Mouse (Mus musculus): ENCODE results near the gene Sema4d.
A peak's percentile ranks its signal among the peaks of the same experiment; 100 is the strongest.

The Sema4d gene

DNA sequence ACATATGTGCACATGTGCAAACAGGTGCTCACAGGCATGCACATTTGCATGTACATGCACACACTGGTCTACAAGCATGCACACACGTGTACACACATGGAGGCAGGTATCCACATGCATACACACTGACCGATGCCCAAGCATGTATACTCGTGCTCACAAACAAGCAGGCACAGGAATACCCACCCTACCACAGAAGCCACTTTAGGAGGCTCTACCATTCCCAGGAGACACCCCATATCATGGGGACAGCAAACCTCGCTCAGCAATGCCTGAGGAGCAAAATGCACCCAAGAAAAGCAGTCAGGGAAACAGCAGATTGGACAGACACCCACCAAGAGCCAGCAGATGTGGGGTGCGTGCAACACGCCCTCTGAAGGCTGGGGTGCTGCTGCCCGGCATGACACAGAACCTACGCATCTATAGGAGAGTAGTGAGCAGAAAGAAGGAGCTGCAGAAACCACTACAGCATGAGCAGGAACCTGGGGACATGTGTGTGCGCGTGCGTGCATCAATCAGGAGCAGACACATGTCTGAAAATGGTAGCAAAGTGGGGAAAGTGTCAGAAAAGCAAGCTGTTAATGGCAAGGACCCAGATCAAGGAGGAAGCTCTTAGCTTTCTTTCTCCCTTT lies 15.1 kb downstream of the Sema4d start:
- DNase-seq (ENCODE audit: low spot score in 2 of 2), result no peak

DNA sequence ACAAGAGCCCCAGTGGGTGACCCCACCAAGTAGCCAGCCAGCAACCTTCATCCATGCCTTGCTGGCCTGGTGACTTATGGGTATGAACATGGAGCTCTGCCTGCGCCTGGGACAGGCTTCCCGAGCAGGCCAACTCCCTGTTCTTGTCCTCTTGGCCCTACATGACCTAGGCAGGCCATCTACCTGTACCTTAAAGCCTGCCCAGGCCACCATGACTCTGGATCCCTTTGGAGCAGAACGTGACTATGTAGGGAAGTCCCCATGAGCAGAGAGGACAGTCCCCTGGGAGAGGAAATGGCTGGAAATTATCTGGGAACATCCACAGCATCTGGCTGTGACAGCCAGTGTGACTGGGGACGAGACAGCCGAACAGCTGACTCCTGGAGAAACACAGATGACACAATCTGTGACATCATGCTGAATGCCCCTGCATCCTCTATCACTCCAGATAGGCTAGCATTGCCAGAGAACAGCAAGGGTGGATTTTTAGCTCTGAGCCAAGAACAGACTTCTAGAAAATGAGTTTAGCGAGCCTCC lies 15.7 kb downstream of the Sema4d start:
- no peak for DNase-seq (ENCODE audit: low spot score in 2 of 2)

DNA sequence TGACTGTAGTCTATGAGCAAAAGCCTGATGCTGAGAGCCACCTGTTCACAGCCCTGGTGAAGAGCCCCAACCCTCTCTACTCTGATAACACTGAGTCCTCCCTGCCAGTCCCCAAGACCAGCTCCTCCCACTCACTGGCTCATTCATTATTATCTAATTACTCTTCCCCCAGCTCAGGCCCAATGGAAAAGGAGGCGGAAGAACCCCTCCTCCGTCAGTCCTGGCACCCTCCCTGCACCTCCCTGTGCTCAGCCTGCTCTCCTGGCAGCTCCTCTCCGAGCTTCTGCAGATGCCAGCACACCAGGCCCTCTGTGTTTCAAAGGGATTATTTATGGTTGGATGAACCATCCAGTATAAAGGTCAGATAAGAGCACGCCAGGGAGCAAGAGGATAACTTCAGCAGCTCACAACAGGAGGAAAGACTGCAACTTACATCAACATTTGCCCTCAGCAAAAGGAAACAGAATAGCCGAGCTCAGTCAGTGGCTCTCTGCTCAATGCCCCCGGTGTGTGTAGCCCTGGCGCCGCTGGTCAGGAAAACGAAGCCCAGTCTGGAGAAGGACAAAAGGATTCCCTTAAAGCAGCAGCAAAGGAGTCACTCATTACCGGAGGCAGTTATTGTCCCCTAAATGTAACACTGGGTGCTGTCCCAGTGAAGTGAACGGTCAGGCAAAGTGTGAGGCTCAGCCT lies 16.4 kb downstream of the Sema4d start:
- peak; percentile 67 to 76 for DNase-seq (ENCODE audit: low spot score in 2 of 2)

DNA sequence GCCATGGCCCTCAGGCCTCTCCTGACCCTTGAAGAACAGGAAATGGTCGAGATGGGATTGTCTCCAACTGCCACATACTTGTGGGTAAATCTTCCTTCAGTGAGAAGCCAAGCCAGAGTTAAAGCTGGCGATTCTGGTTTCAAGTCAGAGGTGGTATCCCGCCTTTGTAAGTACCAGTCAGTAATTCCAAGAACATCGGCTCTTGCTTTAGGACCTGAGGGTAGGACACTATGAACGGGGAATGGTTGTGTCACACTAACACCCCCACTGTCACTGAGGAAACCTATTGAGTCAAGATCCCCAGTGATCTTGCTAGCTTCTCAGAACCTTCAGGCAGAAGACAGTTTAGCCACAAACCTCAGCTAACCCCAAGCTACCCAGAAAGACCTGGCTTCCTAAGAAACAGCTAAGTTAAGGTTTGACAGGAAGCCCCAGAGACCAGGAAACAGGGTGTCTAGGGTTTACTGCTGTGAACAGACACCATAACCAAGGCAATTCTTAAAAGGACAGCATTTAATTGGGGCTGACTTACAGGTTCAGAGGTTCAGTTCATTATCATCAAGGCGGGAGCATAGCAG lies 17.3 kb downstream of the Sema4d start:
- no peak for DNase-seq (ENCODE audit: low spot score in 2 of 2)

DNA sequence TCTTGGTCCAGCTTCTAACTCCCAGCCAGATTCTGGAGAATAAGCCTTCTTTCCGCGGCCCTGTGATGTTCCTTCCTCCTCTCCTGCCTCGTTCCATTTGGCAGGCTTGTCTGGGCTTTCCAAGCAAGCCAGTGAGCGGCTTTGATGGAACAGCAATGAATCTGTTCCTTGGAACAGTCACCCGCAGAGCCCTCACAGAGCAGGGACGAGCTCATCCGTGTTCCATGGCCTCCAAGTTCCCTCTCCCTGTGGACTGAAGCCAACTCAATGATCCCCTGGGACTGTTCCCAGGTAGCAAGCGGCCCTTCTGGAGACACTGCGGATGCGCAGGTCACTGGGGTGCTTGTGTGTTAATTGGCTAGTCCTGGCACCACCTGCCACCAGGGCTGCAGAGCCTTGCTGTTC lies 21.7 kb downstream of the Sema4d start:
- DNase-seq (ENCODE audit: low spot score in 2 of 2), result peak in 1 of 2 experiments; percentile 57

DNA sequence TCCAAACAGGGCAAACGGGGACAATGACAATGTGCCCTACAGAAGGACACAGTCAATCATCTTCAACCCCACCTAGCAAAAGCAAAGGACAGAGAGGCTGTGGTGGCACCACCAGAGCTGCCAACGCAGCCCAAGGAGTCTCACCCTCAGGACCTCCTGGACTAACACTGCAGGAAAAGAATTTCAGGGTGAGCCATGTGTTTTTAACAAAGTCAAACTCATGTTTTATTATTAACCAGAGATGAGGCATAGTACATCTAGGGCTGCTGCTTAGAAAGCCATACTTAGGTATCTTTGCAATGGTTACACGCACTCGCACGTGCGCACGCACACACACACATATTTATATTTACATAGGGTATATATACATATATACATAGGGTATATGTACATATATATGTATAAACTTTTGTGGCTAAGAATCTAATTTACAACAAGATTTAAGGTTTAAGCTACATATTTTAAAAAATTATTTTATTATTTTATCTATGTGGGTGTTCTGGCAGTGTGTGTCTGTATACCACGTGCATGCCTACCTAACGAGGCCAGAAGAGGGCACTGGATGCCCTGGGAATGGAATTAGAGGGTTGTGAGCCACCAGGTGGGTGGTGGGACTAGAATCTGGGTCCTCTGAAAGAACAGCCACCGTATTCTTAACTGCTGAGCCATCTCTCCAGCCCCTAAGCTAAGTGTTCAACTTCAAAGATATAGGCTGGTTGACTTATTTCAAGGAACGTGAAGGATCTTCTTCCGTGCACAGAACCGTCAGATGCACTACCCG lies 22.7 kb downstream of the Sema4d start:
- no peak for DNase-seq (ENCODE audit: low spot score in 2 of 2)

DNA sequence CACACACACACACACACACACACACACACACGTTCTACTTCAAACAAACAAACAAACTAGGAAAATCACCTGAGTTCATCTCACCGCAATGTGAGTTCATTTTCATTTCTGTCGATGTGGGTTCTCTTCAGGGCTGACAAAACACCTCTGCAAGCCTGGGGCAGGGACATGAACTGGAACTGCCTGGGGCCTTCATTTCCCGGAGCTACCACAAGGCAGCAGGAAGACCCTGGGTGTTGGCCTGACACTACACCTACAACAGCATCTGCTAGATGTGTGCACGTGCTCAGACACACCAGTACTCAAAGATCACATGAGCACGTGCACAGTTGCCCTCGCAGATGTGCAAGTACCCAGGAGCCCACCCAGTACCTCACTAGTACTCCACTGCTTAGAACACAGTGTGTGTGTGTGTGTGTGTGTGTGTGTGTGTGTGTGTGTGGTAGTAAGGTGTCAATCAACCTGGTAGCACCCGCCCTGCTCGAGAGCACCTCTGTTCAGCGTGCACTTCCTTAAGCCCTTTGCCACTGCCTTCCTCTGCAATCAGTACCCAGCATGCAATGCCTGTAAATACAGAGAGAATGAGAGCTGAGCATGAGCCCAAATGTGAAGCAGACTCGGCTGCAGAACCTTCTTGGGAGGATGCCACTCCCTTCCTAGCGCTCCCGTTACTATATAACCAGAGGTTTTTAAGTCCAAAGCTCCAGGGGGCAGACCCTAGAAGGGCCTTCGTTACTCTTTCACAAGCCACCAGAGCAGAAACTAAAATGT lies 25.4 kb downstream of the Sema4d start:
- DNase-seq (ENCODE audit: low spot score in 2 of 2), result no peak

DNA sequence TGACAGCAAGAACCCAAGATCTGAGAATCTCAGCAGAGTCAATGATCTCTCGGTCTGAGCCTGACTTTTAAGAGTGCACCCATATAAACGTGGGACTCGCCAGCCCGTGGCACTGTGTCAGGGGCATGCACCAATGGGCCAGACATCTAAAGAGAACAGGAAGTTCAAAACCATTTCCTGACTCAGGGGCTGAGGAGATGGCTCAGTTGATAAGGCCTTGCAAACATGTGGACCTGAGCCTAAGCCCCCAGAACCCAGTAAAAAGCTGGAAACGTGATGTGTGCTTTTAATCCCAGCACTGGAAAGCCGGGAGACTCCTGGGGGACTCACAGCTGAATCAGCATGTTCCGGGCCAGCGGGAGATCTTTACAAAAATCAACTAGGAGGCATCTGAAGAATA lies 26.0 kb downstream of the Sema4d start:
- DNase-seq (ENCODE audit: low spot score in 2 of 2), result no peak

DNA sequence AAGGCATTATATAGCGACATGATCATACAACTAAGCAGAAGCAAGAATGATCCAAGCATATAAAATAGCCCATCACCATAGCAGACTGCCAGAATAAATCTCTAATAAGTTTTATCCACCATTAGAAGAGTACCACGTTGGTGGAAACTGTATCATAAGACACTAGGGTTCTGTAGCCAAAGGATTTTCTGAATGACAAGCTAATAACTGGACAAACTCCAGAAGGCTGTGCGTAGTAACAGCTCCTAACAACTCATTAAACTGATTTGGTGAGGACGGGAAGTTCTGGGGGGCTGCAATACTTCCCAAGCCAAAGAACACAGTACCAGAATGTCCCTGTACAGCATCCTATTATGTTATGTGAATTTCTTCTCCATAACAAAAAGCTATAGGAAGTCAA lies 26.8 kb downstream of the Sema4d start:
- no peak for DNase-seq (ENCODE audit: low spot score in 2 of 2)

DNA sequence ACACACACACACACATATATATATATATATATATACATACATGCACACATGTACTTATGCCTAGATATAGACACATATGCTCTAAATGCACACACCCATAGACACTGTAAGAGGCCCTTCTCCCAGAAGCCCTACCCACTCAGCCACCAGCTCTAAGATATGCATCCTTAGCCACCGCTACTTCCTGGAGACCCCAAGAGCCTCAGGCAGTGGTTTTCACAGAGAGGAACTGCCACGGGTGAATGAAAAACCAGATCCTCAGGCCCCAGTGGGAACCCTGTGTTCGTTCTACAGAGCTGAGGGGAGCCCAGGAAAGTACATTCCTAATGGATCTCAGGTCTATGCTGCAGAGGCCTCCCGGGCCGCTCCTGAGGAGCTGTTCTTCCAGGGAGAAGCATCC lies 28.2 kb downstream of the Sema4d start:
- DNase-seq (ENCODE audit: low spot score in 2 of 2), result no peak

DNA sequence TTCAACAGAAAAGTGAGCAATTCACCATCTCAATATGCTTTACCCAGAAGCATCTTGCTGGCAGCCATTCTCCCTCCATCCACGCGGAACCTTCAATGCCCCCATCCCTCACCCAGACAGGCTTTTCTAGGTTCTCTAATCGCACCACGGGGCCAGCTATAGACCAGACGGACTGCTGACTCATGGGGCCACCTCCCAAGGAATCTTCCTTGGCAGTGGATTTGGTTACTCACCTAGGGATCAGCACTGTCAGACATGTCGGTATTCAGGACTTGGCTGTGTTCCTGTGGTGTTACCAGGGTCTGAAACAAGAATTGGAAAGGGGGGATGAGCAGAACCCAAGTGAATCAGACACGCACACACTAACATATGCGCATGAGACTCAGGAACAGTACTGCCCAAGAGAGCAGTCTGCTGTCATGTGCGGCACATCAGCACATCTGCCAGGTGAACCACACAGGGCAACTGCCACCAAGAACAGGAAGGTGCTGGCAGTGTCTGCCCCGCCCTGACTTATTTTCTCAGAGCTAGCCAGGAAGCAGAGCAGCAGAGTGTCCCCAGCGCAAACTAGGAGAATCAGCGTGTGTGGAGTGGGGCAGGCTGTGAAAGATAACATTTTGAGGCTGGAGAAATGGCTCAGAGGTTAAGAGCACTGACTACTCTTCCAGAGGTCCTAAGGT lies 30.4 kb downstream of the Sema4d start:
- no peak for DNase-seq (ENCODE audit: low spot score in 2 of 2)

DNA sequence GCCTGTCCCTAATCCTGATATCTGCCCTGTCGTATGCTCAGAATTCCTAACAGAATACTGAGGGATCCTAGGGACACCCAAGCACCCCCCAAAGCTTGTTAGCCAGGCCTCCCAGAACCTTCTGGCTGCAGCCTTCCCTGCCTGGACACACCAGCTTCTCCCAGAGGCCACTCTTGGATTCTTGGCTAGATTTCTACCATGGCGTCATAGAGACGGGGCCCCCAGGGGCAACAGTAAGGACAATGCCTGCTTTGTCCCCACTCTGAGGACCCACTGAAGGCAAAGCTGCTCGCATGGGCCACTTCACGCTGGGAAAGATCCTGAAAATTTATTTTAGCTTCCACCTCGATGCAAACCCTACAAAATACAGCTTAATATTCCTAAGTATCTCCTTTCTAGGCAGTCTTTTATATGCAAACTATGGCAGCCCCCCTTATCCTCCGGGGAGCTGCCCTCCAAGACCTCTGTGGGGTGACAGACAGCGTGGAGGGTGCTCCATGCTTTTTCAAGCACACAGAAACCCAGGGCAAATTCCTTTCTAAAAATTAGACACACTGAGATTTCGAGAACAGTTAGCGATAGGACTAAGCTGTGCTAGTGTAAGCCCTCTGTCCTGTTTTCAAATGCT lies 32.2 kb downstream of the Sema4d start:
- DNase-seq (ENCODE audit: low spot score in 2 of 2), result no peak

DNA sequence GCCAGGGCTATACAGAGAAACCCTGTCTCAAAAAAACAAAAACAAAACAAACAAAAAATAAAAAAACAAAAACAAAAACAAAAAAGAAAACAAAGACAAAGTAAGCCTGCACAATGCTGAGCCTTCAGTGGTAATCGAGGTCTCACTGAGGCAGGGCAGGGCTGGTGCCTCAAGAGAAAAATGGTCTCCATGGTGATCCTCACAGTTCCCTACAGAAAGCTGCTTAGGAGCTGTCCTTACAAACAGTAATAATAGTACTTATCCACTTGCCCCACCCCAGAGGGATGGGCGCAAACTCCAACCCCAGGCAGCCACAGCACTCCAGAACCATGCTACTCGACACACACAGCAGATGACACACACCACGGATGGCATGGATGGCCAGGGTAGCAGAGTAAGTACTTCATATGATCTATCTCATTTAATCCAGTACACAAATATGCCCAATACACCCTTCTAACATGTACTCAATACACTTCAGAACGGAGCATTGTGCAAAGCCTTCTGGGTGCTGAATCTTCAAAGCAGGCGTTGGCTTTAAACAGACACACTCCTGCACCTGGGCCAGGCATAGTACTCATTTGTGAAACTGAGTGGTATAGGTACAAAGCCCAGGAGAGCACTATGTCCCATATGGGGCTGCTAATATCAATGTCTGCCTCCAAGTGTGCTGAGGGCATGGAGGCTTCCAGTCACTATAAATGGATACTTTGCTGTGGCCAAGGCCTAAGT lies 34.1 kb downstream of the Sema4d start:
- no peak for DNase-seq (ENCODE audit: low spot score in 2 of 2)

DNA sequence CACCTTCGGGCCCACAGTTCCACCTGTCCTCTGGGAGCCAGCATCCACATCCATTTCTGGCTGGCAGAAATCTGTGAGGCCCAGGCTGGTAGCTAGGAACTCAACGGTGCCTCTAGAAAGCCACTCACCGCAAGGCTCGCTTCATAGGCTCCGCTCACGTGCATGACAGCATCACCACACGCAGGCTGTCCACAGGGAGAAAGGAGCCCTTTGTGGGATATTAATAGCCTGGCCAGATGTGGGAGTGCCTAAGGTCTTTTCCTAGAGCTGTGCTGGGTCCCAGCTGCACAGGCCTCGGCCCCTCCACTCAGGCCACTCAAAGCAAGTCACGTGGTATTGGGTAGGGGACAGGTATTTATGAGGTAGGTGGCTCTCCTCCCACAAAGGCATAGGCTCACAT lies 35.1 kb downstream of the Sema4d start:
- no peak for DNase-seq (ENCODE audit: low spot score in 2 of 2)

DNA sequence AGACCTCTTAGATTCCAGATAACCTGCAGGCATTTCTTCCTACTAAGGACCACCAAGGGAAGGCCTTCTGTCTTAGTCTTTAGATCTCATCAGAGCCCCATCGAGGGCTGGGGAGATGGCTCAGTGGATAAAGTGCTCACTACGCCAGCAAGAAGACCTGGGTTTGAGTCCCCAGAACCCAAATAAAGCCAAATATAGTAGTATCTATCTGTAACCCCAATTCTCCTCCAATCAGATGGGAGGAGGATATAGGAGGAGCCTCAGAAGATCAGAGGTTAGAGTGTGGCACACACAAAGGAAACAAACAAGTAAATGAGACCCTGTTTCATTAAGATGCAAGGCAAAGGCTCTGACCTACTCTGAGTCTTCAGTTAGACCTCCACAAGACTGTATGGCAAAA lies 36.4 kb downstream of the Sema4d start:
- DNase-seq (ENCODE audit: low spot score in 2 of 2), result no peak

DNA sequence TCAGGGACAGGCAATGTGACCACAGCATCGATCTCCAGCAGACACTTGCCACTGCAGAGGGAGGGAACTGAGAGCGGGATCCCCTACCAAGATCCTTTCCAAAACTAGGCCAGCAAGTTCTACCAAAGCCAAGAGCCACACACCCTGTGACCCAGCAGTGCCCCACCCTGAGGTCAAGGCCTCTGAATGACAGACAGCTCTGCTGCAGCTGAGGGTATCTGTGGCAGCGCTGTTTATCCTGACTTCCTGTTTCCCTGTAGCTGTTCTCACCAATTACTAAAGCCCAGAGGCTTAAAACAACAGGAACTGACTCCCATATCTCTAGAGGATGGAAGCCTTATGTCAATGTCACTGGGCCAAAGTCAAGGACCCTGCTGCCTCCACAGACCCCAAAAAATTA lies 37.0 kb downstream of the Sema4d start:
- no peak for DNase-seq (ENCODE audit: low spot score in 2 of 2)

DNA sequence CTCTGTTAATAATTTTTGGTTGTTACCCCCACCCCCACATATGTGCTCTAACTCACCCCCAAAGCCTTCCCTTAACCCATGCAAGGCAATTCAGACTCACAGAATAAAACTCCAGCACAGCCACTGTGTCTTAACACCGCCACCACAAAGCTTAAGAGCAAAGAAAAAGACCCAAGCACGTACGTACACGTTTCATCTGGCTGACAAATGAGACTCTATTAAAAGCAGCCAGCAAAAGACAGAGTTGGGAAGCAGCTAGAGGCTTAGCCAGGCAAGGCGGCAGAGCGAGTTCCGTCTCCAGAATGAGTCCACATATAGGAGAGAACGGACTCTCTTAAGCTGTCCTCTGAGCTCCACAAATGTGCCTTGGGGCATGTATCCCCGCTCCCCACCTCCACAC lies 37.5 kb downstream of the Sema4d start:
- DNase-seq (ENCODE audit: low spot score in 2 of 2), result no peak

DNA sequence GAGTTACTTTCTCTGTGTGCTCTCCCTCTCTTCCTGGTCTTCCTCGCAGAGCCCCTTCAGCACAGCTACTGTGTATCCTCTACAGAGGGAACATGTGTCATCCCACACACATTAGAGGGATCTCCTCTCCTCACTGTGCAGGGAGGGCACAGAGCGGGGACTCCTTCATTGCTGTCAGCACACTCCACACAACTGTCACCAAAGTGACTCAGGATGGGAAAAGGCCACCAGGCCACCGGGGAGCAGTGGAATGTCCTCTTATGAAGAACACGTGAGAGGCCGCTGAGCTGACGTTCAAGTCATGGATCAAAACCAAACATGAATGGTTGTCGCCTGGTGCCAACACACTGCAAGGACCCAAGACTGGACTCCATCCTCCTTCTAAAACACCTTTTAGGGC lies 38.0 kb downstream of the Sema4d start:
- DNase-seq (ENCODE audit: low spot score in 2 of 2), result no peak

DNA sequence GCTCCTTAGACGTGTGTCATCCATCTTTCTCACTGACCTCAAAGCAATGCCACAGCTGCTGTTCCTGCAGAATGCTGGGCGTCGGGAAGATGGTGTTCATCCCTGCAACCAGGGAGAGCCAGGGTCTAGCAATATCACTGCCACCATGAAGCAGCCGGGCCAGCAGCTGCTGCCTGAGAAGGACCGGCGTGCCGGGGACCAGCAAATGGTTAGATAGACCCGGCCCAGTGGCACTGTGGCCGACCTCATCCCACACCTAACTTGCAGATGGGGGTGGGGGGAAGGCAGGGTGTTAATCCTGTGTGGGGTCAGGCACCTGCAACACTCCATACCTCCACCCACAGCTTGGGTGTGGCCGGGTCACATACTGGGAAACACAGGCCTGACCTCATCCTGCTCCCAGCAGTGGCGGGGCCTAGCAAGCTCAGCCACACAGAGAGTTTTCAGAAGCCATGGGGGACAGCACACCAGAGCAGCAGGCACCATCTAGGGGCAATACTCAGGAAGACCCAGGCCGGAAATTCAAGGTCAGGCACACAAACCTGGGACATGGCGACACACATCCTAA lies 38.9 kb downstream of the Sema4d start:
- no peak for DNase-seq (ENCODE audit: low spot score in 2 of 2)
